In the genomic region with DNA sequence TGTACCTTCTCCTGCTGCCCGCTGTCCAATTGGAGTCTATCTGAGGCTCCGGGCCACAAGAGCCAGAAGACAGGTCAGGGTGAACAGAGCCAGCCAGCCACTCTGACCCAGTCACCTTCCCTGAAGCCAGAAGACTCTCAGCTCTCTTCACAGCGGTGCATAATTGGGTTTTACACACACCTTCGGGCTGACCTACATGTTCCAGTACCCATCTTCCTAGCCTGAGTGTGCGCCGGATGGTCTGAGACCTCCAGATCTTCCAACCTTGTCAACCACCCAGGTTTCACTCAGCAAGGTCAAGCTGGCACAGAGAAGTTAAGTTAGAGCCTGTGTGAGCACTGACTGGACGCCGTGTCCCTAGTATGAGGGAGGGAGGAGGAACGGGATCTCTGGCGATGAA, we compare ENCODE assay signal across 13 mouse cellular contexts.
"Had no signal": no experiment of that assay in that cellular context is flagged by ENCODE, and none has a peak within 500 bp of the region (broad histone marks: within the 10 kb centered on the region; RNA-seq: fewer than 3 reads in every experiment).

No protein-coding gene starts in this region.

- DNase-seq: kidney, adult 2 months; kidney, postnatal 10 days; kidney, postnatal 36 days; layer of hippocampus, postnatal 36 days; left cerebral cortex, postnatal 4 days; lung, adult 18-20 months; lung, postnatal 10 days; lung, postnatal 36 days; midbrain, embryonic 14.5 days; right cerebral cortex, adult 18-20 months; right cerebral cortex, postnatal 25 days; spleen, adult 18-20 months; thymus, postnatal 36 days had no signal
